Mouse (Mus musculus) intestine, embryonic 14.5 days (tissue): ENCODE data around the gene Gm34302. TPM values are rescaled to one million over a fixed set of nuclear protein-coding genes. Genes with fewer than 3 reads are reported as not detected.
A peak's percentile ranks its signal among the peaks of the same experiment; 100 is the strongest.
"Not testable (repeated sequence)": the region's sequence is repeated elsewhere in the genome, so short reads cannot be mapped to it uniquely, and the experiment has no call there.

Source experiments
- ATAC-seq: fragments of 200-750 bp; cut with Nextera tagmentation; replicated peaks from 2 replicates; pipeline ENCODE4 v1.8.0; 2017; ENCODE audit warnings: low read depth, moderate number of reproducible peaks, moderate TSS enrichment, moderate library complexity; ENCODE audit not compliant: low FRiP score, low TSS enrichment
- DNase-seq: peaks from one replicate; pipeline ENCODE4 v3.0.0-alpha.2; 2018; ENCODE audit warnings: low spot score
- H3K27ac ChIP-seq: fragments of 300-500 bp; sonication (generic); 2 replicates; pipeline ENCODE4 v1.5.1; 2014; ENCODE audit warnings: low read depth, mild to moderate bottlenecking, control low read depth
- H3K27me3 ChIP-seq: fragments of 300-500 bp; sonication (generic); replicated peaks from 2 replicates; pipeline ENCODE4 v1.6.1; 2014; ENCODE audit warnings: low read length, control low read depth; ENCODE audit not compliant: control insufficient read depth, insufficient read depth
- H3K36me3 ChIP-seq: fragments of 300-500 bp; sonication (generic); 2 replicates; pipeline ENCODE4 v1.6.1; 2014; ENCODE audit warnings: low read length, control low read depth; ENCODE audit not compliant: control insufficient read depth, insufficient read depth
- H3K4me1 ChIP-seq: fragments of 300-500 bp; sonication (generic); replicated peaks from 2 replicates; pipeline ENCODE4 v1.6.1; 2014; ENCODE audit warnings: low read length, control low read depth, mixed read lengths; ENCODE audit not compliant: control insufficient read depth, insufficient read depth
- H3K4me2 ChIP-seq: fragments of 300-500 bp; sonication (generic); 2 replicates; pipeline ENCODE4 v1.6.1; 2014; ENCODE audit warnings: low read length
- H3K4me3 ChIP-seq: fragments of 300-500 bp; sonication (generic); 2 replicates; pipeline ENCODE4 v1.5.1; 2014; ENCODE audit warnings: low read depth, low read length, control low read depth, mixed read lengths
- H3K9ac ChIP-seq: fragments of 300-500 bp; sonication (generic); 2 replicates; pipeline ENCODE4 v1.6.1; 2014; ENCODE audit warnings: mild to moderate bottlenecking, low read length
- H3K9me3 ChIP-seq: fragments of 300-500 bp; sonication (generic); 2 replicates; pipeline ENCODE4 v1.6.1; 2016; ENCODE audit warnings: low read length, control low read depth; ENCODE audit not compliant: control insufficient read depth
- WGBS: fragments of 180-500 bp; shearing (Covaris S2); extraction: QIAGEN DNeasy Blood & Tissue Kit; methylation state at CpG from one replicate; pipeline ENCODE4 v1.1.7; 2014; 5-methylcytosine and 5-hydroxymethylcytosine counted together
- polyA plus RNA-seq: library from polyadenylated mRNA; unstranded; fragments of >200 nt; fragmentation: Nextera tagmentation; extraction: Ambion mirVana; gene quantifications from 2 replicates; pipeline ENCODE4 v1.2.1, GENCODE M21; 2014

The Gm34302 gene
- polyA plus RNA-seq: not detected in 2 replicates

- DNase-seq (no peak), ATAC-seq (no peak)
- no peak within 1 kb of the TSS for H3K4me2 ChIP-seq
- H3K36me3 ChIP-seq: no peaks in the 10 kb centered on the region
- WGBS: 54% methylated on average over 1 of the region's 1 CpGs
- H3K9me3 ChIP-seq: no peaks in the 10 kb centered on the region
- H3K27me3 ChIP-seq: no peaks in the 10 kb centered on the region
- H3K4me3 ChIP-seq: no peak within 1 kb of the TSS
- H3K27ac ChIP-seq: no peak within 1 kb of the TSS
- H3K9ac ChIP-seq: no peak within 1 kb of the TSS
- no peaks in the 10 kb centered on the region for H3K4me1 ChIP-seq
These were observed at the start of gene Gm34302 for GRCm38 (mm10) chr3:63483726-63484125. Gm34302 (minus strand) TSS chr3:63483879.

- WGBS: 55% methylated on average over 1 of the region's 1 CpGs
These were observed 48.2 kb upstream of the Gm34302 start for GRCm38 (mm10) chr3:63531847-63532246.

GRCm38 (mm10) chr3:63517681-63518080, 34.0 kb upstream of the Gm34302 start:
- no peaks in the 10 kb centered on the region for H3K9me3 ChIP-seq
- no peak overlapping the region for H3K4me3 ChIP-seq
- 97% methylated on average over 1 of the region's 1 CpGs for WGBS
- H3K36me3 ChIP-seq: no peaks in the 10 kb centered on the region
- H3K27ac ChIP-seq: no peak overlapping the region
- H3K27me3 ChIP-seq: no peaks in the 10 kb centered on the region
- H3K4me2 ChIP-seq: no peak overlapping the region
- ATAC-seq (no peak), DNase-seq (no peak)
- no peaks in the 10 kb centered on the region for H3K4me1 ChIP-seq
- no peak overlapping the region for H3K9ac ChIP-seq

More at GRCm38 (mm10) chr3:63531847-63532246, 48.2 kb upstream of the Gm34302 start:
- DNase-seq (no peak), ATAC-seq (no peak)
- H3K9me3 ChIP-seq: no peaks in the 10 kb centered on the region
- H3K27ac ChIP-seq: no peak overlapping the region
- H3K4me2 ChIP-seq: no peak overlapping the region
- no peaks in the 10 kb centered on the region for H3K4me1 ChIP-seq
- no peak overlapping the region for H3K9ac ChIP-seq
- no peaks in the 10 kb centered on the region for H3K36me3 ChIP-seq
- H3K4me3 ChIP-seq: no peak overlapping the region
- no peaks in the 10 kb centered on the region for H3K27me3 ChIP-seq

- not testable (repeated sequence) for H3K4me1 ChIP-seq, DNase-seq, H3K27me3 ChIP-seq, H3K9ac ChIP-seq, H3K9me3 ChIP-seq, H3K4me2 ChIP-seq, H3K4me3 ChIP-seq, H3K36me3 ChIP-seq, H3K27ac ChIP-seq
- peak; percentile 70; the same call in 1 of the 2 replicates for ATAC-seq
- WGBS: 86% methylated on average over 3 of the region's 3 CpGs
These were observed 32.6 kb upstream of the Gm34302 start for GRCm38 (mm10) chr3:63516279-63516678.

- ATAC-seq: no peak
- no peak overlapping the region for H3K9ac ChIP-seq
- no peak for DNase-seq
- H3K9me3 ChIP-seq: no peaks in the 10 kb centered on the region
- WGBS: 90% methylated on average over 6 of the region's 6 CpGs
- no peaks in the 10 kb centered on the region for H3K36me3 ChIP-seq
- no peaks in the 10 kb centered on the region for H3K27me3 ChIP-seq
- H3K27ac ChIP-seq: no peak overlapping the region
- H3K4me1 ChIP-seq: no peaks in the 10 kb centered on the region
- H3K4me3 ChIP-seq: no peak overlapping the region
- H3K4me2 ChIP-seq: no peak overlapping the region
These were observed 27.6 kb upstream of the Gm34302 start for GRCm38 (mm10) chr3:63511316-63511715.

- no peak for ATAC-seq
These were observed 25.8 kb upstream of the Gm34302 start for GRCm38 (mm10) chr3:63509484-63509883.

GRCm38 (mm10) chr3:63508924-63509323, 25.2 kb upstream of the Gm34302 start:
- H3K27ac ChIP-seq: no peak overlapping the region
- H3K4me1 ChIP-seq: no peaks in the 10 kb centered on the region
- no peaks in the 10 kb centered on the region for H3K9me3 ChIP-seq
- H3K4me2 ChIP-seq: no peak overlapping the region
- no peaks in the 10 kb centered on the region for H3K27me3 ChIP-seq
- H3K9ac ChIP-seq: no peak overlapping the region
- ATAC-seq (no peak), DNase-seq (no peak)
- H3K36me3 ChIP-seq: no peaks in the 10 kb centered on the region
- H3K4me3 ChIP-seq: no peak overlapping the region
- 78% methylated on average over 5 of the region's 5 CpGs for WGBS

More at GRCm38 (mm10) chr3:63509484-63509883, 25.8 kb upstream of the Gm34302 start:
- no peak overlapping the region for H3K27ac ChIP-seq
- H3K4me1 ChIP-seq: no peaks in the 10 kb centered on the region
- WGBS: 84% methylated on average over 2 of the region's 2 CpGs
- no peak for DNase-seq
- H3K4me2 ChIP-seq: no peak overlapping the region
- H3K27me3 ChIP-seq: no peaks in the 10 kb centered on the region
- no peak overlapping the region for H3K9ac ChIP-seq
- H3K9me3 ChIP-seq: no peaks in the 10 kb centered on the region
- H3K4me3 ChIP-seq: no peak overlapping the region
- H3K36me3 ChIP-seq: no peaks in the 10 kb centered on the region

GRCm38 (mm10) chr3:63504433-63504832, 20.8 kb upstream of the Gm34302 start:
- H3K4me2 ChIP-seq: no peak overlapping the region
- H3K36me3 ChIP-seq: no peaks in the 10 kb centered on the region
- 80% methylated on average over 5 of the region's 5 CpGs for WGBS
- no peak overlapping the region for H3K9ac ChIP-seq
- DNase-seq (no peak), ATAC-seq (no peak)
- no peaks in the 10 kb centered on the region for H3K27me3 ChIP-seq
- no peaks in the 10 kb centered on the region for H3K9me3 ChIP-seq
- H3K4me1 ChIP-seq: no peaks in the 10 kb centered on the region
- no peak overlapping the region for H3K27ac ChIP-seq
- H3K4me3 ChIP-seq: no peak overlapping the region

GRCm38 (mm10) chr3:63494625-63495382, 11.1 kb upstream of the Gm34302 start:
- Histone ChIP-seq H3K4me1 (no peaks in the 10 kb centered on the region), H3K27me3 (no peaks in the 10 kb centered on the region), H3K9me3 (no peaks in the 10 kb centered on the region), H3K36me3 (no peaks in the 10 kb centered on the region), H3K27ac (no peak overlapping the region), H3K9ac (no peak overlapping the region), H3K4me3 (no peak overlapping the region), H3K4me2 (no peak overlapping the region)
- ATAC-seq (no peak), DNase-seq (no peak)
- WGBS: 73% methylated on average over 5 of the region's 5 CpGs
